Mouse (Mus musculus): ENCODE measurements around the gene Vmn2r71.

Gene Vmn2r71

DNA sequence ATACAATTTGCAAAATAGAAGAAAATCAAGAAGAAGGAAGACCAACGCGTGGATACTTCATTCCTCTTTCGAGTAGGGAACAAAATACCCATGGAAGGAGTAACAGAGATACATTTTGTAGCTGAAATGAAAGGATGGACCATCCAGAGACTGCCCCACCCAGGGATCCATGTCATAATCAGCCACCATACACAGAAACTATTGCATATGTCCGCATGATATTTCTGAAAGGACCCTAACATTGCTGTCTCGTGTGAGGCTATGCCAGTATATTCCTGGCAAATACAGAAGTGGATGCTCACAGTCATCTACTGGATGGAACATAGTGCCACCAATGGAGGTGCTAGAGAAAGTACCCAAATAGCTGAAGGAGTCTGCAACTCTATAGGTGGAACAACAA, at the start of gene Vmn2r71:
TSS of gene Vmn2r71 (plus strand) at position 301 of the 400 bp plus-strand sequence.
- DNase-seq (ENCODE audit: low spot score), result no peak

DNA sequence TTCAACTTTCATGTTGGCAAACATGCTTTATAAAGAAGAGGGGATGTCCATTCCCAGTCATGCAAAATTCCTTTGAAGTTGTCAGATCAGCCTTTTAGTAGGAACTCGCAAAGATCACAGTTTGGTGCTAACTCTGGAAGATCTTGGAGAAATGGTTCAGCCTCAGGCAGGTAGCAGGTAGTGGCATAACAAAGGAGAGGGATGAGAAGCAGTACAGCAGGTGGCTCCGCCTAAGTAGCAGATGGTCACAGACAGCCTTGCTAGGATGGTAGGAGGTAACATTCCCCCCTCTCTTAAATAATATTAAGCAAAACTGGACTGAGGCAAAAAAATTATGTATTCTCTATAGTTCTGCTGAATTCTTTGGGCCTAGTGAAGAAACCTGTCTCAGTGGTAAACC, 20.8 kb upstream of the Vmn2r71 start:
- no peak for DNase-seq (ENCODE audit: low spot score)

DNA sequence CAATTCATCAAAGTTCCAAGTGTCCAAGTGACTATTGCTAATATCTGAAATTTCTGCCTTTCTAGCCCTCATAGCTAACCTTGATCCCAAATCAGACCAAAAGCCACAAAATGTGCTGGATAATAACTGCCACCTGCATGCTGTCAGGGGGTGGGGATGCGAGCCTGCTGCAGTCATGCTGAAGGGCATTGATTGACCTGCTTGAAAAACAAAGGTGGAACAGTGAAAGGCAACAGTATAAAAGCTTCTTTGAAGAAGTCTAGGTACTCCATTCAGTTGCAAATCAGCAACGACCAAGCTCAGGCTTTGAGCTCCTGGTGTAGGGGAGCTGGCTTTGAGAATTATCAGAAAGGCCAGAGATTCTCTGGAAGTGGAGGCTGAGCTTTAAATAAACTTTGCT, 19.8 kb upstream of the Vmn2r71 start:
- no peak for DNase-seq (ENCODE audit: low spot score)

GRCm38 (mm10) chr7:85569092-85569491, 6.2 kb downstream of the Vmn2r71 start, which contains the start of gene Vmn2r70:
TSS of gene Vmn2r70 (minus strand) at chr7:85569192.
- no peak for DNase-seq (ENCODE audit: low spot score)
